Mouse (Mus musculus) 3134 (cell line): ENCODE data around the gene Gm13272.
"Not testable (repeated sequence)": the region's sequence is repeated elsewhere in the genome, so short reads cannot be mapped to it uniquely, and the experiment has no call there.

ENCODE experiments used
- DNase-seq: peaks from one replicate; pipeline ENCODE4 v3.0.0-alpha.2; 2011; ENCODE audit warnings: low spot score; ENCODE audit not compliant: insufficient read length; ENCODE audit errors: extremely low read depth

The Gm13272 gene

DNA sequence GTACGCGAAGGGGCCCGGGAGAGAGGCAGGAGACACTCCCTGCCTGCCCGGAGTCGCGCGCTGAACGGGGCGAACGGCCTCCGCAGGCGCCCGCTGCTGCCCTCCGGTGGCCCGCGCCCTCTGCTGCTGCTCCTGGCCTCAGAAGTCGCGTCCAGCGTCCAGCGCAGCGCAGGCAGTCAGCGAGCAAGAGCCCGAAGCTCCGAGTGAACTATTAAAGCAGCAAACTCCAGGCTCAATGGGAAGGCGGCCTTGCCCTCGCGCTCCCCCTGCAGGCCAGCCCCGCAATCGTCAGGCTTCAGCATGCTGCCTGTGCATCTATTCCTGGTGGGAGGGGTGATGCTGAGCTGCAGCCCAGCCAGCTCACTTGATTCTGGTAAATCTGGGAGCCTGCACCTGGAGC is at the start of gene Gm13272:
Gene Gm13272, plus strand, starts transcription at position 301 of the 400 bp plus-strand sequence.
- DNase-seq, result not testable (repeated sequence)

DNA sequence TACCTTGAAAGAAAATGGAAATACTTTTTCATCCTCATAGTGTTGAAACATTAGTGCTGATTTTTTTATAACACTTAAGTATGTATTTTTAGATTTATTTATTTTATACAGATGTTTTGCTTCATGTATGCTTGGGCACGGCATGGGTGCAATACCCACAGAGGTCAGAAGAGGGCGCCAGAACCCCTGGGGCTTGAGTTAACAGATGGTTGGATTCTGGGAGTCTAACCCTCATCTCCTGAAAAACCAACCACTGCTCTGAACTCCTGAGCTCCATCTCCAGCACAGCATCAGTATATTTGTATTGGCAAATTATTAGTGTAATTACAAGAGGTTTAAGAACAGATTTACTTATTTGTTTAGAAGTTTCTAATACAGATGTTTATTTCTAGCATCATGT is 41.2 kb upstream of the Gm13272 start:
- DNase-seq, result peak; percentile 51

DNA sequence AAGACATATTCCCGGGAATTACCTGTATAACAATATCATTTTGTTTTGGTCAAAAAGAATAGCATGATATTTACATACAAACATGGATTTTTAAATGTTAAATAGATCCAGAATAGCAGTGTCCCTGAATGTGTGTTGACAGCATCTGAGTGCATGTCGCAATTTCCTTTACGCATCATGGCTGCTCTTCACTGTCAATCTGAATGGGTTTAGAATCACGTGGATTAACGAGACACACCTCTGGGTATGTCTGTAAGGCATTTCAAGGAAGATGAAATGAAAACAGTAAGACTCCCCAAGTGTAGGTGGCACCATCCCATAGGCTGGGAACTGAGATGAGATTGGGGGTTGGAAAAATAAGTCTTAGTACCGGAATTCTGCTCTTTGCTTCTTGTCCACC is 40.6 kb upstream of the Gm13272 start:
- DNase-seq, result no peak

DNA sequence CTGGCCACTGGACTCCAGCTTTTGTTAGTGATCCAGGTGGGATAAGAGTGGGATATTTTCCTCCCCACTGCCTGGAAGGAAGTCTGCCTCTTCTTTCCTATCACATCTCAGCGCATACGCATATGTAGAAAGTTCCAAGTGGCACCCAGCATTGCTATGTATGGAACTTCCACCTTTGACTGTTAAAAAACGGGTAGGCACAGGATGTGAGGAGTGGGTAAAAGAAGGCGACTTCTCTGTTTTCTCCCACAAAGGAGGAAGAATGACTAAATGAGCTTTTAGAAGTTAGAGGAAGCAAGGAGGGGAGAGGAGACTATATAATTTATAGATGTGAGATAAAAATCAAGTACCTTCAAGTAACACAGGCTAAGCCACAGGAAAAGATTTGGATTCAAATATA is 38.2 kb upstream of the Gm13272 start:
- no peak for DNase-seq

DNA sequence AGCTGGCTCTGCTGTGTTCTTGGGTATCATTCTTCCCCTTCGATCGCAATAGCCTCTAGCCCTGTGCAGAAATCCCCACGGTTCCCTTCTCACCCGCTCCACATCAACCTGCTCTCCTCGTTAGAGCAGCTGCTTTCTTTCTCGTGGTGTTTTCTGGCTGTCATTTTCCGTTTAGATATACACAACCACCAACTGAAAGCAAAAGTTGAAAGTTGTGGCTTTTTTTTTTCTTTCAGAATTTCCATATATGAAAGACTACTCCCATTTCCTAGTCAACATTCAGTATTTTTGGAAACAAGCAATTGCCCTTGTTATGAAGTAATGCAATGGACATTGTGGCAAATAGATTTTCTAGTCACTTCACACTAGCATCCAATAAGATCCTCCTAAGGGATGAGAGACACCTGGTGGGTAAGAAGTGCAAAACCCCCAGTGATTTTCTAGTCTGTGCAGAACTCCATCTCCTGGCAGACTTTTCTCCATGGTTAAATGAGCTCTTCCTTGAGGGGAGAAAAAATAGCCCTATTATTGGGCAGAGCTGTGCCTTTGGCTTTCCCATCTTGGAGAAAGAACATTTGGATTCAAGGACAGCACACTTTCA is 36.8 kb upstream of the Gm13272 start:
- DNase-seq, result no peak

DNA sequence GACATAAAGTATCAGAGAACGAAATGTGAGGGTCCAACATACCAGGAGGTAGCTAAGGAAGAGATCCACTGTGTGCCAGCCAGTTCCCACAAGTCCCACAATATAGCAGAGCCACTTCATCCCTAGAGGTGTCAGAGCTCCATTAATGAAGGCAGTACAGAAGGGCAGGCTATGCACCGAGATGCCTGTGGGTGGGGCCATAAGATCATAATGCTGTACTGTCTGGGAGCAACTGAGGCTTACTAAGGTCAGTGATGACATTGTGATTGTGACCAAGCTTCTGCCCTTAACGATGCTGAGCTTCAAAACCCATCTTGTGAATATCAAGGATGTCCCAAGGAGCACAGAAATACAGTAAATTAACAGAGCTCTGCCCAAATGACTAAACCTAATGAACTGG is 35.4 kb upstream of the Gm13272 start:
- DNase-seq, result no peak

DNA sequence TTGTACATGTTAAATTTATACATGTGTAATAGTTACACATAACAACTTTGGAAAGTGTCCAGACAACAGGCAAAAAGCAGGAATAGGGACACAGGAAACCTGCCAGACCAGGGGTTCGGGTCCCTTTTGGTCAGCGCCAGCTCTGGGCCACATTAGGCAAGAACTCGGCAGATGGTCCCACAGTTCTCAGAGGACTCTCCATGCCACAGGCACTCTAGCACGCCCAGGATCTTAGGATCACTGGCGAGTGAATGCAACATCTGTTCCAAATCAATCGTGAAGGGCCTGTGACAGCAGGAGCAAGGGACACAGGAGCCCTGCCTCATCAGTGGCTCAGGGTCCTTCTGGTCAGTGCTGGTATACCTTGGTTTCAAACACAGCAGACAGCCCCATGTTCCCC is 29.7 kb upstream of the Gm13272 start:
- no peak for DNase-seq

DNA sequence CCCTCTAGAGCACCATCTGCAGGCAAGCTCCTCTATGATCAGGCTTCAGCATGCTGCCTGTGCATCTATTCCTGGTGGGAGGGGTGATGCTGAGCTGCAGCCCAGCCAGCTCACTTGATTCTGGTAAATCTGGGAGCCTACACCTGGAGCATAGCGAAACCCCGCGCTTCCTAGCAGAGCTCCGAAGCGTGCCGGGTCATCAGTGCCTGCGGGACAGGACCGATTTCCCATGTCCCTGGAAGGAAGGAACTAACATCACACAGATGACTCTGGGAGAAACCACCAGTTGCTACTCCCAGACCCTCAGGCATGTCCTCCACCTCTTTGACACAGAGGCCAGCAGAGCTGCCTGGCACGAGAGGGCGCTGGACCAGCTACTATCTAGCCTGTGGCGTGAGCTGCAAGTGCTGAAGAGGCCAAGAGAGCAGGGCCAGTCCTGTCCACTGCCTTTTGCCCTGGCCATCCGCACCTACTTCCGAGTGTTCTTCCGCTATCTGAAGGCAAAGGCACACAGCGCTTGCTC is 24.8 kb upstream of the Gm13272 start, which contains the start of gene Gm13271:
Gene Gm13271, plus strand, starts transcription at position 51 of the 523 bp plus-strand sequence.
- DNase-seq, result not testable (repeated sequence)

DNA sequence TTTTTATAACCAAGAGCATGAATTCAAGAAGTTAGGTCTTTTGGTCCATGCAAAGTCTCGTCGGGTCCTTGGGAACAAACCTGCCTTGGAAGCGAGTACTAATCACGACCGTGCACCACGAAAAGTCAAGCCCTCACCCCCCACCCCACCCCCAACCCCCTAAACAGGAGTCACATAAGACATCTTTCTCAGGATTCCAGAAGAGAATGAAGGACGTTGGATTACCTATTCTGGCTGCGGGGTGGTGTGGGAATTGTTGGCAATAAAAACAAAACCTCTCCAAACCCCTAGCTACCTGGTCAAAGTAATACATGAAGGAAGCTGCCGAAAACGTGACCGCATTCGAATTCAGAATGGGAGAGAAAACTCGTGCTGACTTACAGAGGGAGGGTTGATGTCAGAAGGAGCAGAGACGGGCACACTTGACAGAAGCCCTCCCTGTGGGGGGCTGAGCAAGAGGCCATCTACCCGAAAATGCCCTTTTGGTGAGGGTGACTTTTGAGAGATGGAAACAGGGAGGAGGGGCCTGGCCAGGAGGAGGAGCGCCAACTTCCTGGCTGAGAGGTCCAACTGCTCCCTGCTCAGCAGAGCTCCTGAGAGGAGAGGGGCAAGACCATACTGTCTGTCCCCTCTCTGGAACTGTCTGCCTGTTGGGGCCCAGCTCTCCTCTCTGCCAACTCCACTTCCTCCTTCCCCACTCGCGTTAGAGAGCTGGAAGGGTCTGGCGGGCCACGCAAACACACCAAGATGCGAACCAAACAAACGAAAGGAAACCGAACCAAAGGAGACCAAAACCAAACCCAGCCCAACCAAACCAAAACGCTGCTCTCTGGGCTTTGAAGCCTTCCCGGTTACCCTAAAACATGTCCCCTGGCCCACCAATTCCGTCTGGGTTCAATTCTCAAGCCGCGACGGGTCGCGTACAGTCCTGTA is 22.8 kb upstream of the Gm13272 start:
- peak; percentile 21 for DNase-seq

DNA sequence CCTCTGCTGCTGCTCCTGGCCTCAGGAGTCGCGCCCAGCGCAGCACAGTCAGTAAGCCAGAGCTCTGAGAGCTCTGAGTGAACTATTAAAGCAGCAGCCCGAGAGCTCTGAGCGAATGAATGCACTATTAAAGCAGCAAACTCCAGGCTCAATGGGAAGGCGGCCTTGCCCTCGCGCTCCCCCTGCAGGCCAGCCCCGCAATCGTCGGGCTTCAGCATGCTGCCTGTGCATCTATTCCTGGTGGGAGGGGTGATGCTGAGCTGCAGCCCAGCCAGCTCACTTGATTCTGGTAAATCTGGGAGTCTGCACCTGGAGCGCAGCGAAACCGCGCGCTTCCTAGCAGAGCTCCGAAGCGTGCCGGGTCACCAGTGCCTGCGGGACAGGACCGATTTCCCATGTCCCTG is 22.0 kb upstream of the Gm13272 start:
- not testable (repeated sequence) for DNase-seq

DNA sequence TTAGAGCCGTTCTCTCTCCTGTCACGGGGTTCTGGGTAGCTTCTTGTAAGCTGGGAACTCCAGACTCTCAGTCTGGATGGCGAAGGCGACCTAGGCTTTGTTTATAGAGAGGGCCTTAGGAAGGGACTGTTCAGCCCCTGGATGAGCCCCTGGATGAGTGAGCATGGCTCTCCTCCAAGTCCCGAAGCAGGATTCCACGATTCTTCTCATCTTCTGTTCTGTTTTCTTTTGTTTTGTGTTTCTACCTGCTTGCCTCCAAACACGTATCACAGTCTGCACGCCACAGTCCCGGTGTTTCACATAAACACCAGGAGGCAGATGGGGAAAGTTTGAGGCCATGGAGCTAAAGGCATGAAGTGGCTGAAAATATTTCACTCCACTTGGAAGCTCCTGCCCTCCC is 20.9 kb upstream of the Gm13272 start:
- DNase-seq, result not testable (repeated sequence)

DNA sequence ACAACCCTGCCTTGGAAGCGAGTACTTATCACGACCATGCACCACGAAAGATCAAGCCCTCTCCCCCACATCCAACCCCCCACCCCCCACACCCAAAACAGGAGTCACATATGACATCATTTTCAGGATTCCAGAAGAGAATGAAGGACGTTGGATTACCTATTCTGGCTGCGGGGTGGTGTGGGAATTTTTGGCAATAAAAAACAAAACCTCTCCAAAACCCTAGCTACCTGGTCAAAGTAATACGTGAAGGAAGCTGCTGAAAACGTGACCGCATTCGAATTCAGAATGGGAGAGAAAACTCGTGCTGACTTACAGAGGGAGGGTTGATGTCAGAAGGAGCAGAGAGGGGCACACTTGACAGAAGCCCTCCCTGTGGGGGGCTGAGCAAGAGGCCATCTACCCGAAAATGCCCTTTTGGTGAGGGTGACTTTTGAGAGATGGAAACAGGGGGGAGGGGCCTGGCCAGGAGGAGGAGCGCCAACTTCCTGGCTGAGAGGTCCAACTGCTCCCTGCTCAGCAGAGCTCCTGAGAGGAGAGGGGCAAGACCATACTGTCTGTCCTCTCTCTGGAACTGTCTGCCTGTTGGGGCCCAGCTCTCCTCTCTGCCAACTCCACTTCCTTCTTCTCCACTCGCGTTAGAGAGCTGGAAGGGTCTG is 19.9 kb upstream of the Gm13272 start, which contains the start of gene Gm13283:
Gene Gm13283, plus strand, starts transcription at position 510 of the 659 bp plus-strand sequence.
- not testable (repeated sequence) for DNase-seq

DNA sequence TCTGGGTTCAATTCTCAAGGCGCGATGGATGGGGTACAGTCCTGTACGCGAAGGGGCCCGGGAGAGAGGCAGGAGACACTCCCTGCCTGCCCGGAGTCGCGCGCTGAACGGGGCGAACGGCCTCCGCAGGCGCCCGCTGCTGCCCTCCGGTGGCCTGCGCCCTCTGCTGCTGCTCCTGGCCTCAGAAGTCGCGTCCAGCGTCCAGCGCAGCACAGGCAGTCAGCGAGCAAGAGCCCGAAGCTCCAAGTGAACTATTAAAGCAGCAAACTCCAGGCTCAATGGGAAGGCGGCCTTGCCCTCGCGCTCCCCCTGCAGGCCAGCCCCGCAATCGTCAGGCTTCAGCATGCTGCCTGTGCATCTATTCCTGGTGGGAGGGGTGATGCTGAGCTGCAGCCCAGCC is 19.2 kb upstream of the Gm13272 start:
- DNase-seq, result not testable (repeated sequence)

DNA sequence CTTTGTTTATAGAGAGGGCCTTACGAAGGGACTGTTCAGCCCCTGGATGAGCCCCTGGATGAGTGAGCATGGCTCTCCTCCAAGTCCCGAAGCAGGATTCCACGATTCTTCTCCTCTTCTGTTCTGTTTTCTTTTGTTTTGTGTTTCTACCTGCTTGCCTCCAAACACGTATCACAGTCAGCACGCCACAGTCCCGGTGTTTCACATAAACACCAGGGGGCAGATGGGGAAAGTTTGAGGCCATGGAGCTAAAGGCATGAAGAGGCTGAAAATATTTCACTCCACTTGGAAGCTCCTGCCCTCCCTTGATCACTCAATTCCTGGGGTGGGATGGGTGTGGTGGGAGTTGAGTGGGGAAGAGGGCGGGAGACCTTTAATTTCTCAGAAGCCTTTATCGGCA is 17.9 kb upstream of the Gm13272 start:
- DNase-seq, result not testable (repeated sequence)

DNA sequence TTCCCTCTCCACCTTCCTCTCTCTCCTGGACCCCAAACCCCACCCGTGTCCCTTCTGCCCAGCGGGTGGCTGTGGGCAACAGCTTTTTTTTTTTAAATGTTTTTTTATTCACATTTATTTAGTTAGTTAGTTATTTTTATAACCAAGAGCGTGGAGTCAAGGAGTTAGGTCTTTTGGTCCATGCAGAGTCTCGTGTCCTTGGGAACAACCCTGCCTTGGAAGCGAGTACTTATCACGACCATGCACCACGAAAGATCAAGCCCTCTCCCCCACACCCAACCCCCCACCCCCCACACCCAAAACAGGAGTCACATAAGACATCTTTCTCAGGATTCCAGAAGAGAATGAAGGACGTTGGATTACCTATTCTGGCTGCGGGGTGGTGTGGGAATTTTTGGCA is 17.3 kb upstream of the Gm13272 start:
- DNase-seq, result not testable (repeated sequence)

DNA sequence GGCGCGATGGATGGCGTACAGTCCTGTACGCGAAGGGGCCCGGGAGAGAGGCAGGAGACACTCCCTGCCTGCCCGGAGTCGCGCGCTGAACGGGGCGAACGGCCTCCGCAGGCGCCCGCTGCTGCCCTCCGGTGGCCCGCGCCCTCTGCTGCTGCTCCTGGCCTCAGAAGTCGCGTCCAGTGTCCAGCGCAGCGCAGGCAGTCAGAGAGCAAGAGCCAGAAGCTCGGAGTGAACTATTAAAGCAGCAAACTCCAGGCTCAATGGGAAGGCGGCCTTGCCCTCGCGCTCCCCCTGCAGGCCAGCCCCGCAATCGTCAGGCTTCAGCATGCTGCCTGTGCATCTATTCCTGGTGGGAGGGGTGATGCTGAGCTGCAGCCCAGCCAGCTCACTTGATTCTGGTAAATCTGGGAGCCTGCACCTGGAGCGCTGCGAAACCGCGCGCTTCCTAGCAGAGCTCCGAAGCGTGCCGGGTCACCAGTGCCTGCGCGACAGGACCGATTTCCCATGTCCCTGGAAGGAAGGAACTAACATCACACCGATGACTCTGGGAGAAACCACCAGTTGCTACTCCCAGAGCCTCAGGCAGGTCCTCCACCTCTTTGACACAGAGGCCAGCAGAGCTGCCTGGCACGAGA is 16.1 kb upstream of the Gm13272 start:
- DNase-seq, result peak; percentile 83

DNA sequence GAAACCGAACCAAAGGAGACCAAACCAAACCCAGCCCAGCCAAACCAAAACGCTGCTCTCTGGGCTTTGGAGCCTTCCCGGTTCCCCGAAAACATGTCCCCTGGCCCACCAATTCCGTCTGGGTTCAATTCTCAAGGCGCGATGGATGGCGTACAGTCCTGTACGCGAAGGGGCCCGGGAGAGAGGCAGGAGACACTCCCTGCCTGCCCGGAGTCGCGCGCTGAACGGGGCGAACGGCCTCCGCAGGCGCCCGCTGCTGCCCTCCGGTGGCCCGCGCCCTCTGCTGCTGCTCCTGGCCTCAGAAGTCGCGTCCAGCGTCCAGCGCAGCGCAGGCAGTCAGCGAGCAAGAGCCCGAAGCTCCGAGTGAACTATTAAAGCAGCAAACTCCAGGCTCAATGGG is 6.1 kb upstream of the Gm13272 start, which contains the start of gene Gm13290:
Gene Gm13290, plus strand, starts transcription at position 301 of the 400 bp plus-strand sequence.
- not testable (repeated sequence) for DNase-seq

DNA sequence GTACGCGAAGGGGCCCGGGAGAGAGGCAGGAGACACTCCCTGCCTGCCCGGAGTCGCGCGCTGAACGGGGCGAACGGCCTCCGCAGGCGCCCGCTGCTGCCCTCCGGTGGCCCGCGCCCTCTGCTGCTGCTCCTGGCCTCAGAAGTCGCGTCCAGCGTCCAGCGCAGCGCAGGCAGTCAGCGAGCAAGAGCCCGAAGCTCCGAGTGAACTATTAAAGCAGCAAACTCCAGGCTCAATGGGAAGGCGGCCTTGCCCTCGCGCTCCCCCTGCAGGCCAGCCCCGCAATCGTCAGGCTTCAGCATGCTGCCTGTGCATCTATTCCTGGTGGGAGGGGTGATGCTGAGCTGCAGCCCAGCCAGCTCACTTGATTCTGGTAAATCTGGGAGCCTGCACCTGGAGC is 3.0 kb upstream of the Gm13272 start, which contains the start of gene Gm13289:
Gene Gm13289, plus strand, starts transcription at position 301 of the 400 bp plus-strand sequence.
- not testable (repeated sequence) for DNase-seq

DNA sequence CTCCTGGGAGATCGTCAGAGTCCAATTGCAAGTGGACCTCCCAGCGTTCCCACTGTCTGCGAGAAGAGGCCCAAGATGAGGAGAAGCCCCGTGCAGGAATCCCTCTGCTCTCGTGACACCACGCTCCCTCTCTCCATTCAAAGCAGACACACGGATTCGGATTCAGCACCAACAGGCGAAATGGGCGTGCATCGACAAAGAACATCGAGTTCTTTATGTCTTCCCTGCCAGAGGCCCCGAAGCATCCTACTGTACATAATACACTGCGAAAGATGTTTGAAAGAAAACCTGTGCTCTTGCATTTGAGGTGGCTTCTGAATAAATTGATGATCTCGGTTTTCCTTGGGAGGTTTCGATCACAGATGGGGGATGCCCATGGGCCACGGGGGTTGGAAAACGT is 670 bp downstream of the Gm13272 start:
- not testable (repeated sequence) for DNase-seq

DNA sequence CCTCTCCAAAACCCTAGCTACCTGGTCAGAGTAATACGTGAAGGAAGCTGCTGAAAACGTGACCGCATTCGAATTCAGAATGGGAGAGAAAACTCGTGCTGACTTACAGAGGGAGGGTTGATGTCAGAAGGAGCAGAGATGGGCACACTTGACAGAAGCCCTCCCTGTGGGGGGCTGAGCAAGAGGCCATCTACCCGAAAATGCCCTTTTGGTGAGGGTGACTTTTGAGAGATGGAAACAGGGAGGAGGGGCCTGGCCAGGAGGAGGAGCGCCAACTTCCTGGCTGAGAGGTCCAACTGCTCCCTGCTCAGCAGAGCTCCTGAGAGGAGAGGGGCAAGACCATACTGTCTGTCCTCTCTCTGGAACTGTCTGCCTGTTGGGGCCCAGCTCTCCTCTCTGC is 2.2 kb downstream of the Gm13272 start, which contains the start of gene Ifnz:
Gene Ifnz, plus strand, starts transcription at position 301 of the 400 bp plus-strand sequence.
- DNase-seq, result not testable (repeated sequence)
